Mouse (Mus musculus) megakaryocyte-erythroid progenitor cell, adult 5 weeks (primary cell): Measurements from ENCODE around the gene Myct1. TPM values are rescaled to one million over a fixed set of nuclear protein-coding genes. Genes with fewer than 3 reads are reported as not detected.

ENCODE experiments used
- polyA plus RNA-seq: library from polyadenylated mRNA; stranded (reverse); fragments of >175 nt; gene quantifications from 2 replicates; pipeline ENCODE4 v1.2.3, GENCODE M21; 2012

The Myct1 gene
- polyA plus RNA-seq, result 18.8 and 26.8 TPM in 2 replicates

DNA sequence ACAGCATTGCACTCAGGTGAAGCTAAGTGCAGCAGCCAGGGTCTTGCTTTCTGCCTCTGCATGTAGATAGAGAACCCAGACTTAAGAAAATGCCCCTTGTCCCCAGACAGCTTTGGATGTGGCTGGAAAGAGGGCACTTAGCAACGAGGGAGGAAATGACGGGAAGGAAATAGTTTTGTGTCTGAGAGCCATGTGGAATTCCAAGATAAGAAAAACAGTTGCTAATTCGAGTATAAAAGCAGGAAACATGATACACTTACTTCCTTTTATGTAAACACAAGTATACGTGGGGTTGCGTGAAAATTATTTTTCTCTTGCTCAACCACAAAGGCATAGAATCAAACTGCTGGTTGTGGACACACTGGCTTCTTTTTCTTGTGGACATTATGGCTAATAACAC is at the start of gene Myct1:
Myct1 (plus strand) TSS at position 312 of the 400 bp plus-strand sequence.

GRCm38 (mm10) chr10:5551382-5551781 is 42.2 kb upstream of the Myct1 start, which contains the start of gene Syne1:
Gene Syne1, minus strand, starts transcription at chr10:5551482.

GRCm38 (mm10) chr10:5639112-5639511 is 45.5 kb downstream of the Myct1 start, which contains the start of gene Vip:
Gene Vip, plus strand, starts transcription at chr10:5639218.

Other genes with a start within 250 kb of the Myct1 start
- 6.8 and 10.4 TPM in 2 replicates for gene Syne1, start 42.3 kb upstream of the Myct1 start, polyA plus RNA-seq
- not detected in 2 replicates for gene Vip, start 45.4 kb downstream of the Myct1 start, polyA plus RNA-seq
- gene Fbxo5, start 211.8 kb downstream of the Myct1 start, polyA plus RNA-seq, result 6.0 and 8.3 TPM in 2 replicates
- 3.5 and 4.3 TPM in 2 replicates for gene Mtrf1l, start 230.1 kb downstream of the Myct1 start, polyA plus RNA-seq